Mouse (Mus musculus) cerebellum, adult 9-11 months (tissue): ENCODE measurements around the gene Gbx2.
A peak's percentile ranks its signal among the peaks of the same experiment; 100 is the strongest.

ENCODE experiments used
- DNase-seq: peaks from one replicate; pipeline ENCODE4 v3.0.0; 2022

Gene Gbx2

DNA sequence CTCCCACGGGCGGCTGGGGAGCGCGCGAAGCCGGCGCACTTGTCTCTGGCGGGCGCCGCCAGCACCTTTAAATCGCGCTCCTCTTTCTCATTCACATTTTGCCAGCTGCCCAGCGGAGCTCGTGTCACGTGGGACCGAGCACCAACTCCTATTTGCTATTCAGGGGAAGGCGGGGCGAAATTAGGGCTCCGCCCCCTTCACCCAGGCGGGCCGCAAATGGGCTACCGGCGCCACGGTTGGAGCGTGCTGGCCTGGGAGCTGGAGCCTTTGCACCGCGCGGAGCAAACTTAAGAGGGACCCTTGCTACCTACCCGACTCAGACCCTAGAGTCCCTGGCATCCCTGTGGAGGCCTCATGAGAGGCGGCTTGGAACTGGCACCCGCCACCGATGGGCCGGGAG is at the start of gene Gbx2:
Gbx2 (minus strand) TSS at position 60 of the 400 bp plus-strand sequence.
- no peak for DNase-seq

DNA sequence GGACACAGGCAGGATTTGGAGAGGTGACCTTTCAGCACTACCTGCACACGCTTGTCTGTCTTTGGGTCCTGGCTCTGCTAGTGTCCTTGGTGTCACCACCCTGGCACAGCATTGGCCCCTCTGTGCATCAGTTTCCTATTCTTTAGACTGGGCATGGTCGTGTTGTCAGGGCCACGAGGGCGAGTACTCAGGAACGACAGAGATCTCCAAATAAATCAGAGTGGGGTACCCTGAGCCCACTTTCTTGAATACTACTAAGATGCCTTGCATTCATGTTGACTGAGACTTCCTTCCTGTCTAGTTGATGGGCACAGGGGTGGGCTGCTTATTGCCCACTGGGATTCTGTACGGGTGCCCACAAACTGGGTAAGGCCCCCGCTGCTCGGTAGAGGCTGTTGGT is 46.3 kb upstream of the Gbx2 start:
- no peak for DNase-seq

DNA sequence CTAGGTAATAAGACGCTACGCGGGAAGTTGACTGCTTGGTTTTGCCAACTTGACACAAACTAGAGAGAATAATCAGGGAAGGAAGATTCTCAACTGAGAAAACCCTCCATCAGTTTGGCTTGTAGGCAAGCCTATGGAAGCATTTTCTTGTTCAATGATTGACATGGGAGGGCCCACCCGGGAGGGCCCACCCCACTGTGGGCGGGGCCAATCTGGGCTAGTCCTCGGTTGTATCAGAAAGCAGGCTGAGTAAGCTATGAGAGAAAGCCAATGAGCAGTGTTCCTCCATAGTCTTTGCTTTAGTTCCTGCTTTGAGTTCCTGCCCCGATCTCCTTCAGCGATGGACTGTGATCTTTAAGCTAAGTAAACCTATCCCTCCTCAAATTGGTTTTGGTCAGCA is 45.4 kb upstream of the Gbx2 start:
- no peak for DNase-seq

DNA sequence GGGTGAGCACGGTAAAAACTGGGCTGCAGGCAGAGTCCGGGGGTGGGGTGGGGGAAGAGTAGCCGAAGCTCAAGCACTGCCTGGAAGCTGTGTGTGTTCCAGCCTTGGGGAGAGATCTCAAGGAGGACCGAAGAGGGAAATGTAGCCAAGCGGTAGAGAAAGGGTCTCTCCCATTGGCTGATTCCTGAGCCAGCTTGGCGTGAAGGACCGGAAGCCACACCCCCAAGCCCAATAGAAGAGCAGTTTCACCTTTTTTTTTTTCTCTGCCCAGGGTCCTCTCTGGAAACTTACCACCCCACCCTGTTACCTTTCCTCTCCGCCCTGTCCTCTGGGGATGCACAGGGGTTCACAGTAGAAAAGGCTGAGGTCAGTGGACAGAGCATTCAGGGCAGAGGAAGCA is 43.6 kb upstream of the Gbx2 start:
- DNase-seq, result no peak

DNA sequence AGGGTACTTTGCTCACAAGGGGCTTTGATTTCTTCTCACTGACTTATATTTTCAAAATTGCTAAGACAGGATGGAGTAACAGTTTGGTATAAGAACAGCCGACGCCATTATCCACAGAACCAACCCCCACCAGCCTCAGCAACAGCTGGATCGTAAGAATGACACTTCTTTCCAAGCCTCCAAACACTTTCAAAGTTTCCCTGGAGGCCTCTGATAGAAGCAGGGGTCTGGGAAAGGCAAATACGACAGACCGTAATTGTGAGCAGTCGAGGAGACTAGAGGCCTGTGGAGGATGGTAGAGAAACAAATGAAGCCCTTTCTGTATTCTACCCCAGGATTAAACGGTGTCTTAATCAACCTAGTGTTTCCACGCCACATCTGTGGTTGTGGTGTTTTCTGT is 40.9 kb upstream of the Gbx2 start:
- DNase-seq, result no peak

DNA sequence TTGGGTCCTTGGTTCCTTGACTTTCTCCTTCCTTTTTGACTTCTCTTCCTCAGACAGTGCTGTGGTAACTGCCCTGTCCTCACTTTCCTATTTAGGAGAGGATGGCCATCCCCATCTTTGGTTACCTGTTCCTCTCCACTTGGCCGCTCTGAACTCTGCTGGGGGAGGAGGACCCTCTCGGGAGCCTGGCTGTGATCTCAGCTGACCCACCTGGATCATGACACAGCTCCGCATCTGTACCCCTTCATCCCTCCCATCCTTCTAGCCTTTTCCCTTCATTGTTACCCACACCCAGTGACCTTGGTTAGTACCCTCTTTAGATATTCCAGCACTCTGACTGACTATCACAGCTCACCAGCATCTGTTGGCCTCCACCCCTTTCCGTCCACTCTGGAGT is 38.7 kb upstream of the Gbx2 start:
- peak; percentile 7 for DNase-seq

DNA sequence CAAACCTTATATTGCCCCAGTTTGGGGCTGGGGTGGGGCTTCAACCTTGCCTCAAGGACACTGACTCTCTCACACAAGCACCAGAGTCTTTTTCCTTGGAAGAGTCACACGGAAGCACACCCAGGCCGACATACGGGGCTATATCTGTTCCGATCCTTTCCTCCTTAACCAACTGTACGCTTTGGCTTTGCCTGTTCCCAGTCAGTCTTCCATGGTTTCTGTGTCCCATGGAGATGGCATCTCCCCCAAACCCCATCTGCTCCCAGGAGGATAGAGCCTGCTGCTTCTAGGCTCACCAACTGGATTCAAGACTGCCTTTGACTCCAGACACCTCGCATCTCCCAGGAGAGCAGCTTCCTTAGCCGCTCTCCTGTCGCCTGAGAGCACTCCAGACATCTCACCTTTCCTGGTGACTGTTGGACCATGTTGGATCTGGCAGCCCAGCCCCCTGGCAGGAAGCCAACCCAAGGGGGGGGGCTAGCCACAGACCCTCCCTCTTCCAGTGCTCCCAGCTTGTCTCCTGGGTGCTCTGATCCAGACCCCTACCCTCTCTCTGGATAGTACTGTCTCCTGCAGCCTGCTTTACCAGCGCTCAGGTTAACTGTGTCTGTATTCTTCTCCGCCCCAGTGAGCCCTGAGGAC is 38.2 kb upstream of the Gbx2 start:
- DNase-seq, result peak; percentile 22

DNA sequence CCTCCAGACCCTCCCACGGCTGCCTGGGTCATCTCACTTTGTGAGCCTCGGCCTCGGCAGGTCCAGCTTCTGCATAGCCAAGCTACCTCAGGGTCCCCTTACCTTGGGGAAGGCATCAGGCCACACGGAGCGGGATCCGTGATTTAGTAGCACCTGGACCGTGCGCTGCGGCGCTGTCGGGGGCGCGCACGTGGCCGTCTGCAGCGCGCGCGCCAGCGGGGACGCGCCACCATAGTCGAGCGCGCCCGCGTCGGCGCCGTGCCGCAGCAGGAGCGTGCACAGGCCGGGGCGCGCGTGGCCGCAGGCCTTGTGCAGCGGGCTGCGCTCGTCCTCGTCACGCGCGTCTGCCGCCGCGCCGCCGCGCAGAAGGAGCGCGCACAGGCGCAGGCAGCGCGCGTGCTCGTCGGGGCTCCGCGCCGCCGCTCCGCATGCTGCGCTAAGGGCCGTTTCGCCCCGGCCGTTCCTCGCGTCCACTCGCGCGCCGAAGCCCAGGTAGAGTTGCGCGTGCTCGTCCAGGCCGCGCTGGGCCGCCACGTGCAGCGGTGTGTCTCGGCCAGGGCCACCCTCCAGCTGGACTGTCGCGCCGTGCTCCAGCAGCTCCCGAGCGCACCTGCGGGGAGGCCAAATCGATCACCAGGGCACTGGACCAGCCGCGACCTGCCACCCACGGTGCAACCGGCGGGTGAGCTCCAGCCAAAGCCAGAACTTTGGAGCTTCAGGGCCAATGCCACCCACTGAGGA is 37.3 kb upstream of the Gbx2 start:
- DNase-seq, result peak; percentile 67

DNA sequence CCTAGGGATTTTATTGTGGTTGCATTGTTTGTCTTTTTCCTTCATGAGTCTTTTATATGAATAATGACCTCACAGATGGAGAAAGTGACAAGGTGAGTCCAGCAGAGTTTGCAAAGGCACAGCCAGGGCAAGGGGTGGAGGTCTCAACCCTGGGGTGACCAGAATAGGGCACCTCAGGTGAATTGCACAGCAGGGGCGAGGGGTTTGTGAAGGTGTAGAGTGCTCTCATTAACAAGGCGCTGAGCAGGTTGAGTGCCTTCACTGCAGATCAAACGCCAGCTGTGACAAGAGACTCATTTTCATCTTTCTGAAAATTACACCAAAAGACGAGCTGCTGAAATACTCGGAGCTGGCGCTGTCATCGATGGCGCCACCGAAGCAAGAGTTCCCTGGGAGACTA is 36.6 kb upstream of the Gbx2 start:
- peak; percentile 20 for DNase-seq

DNA sequence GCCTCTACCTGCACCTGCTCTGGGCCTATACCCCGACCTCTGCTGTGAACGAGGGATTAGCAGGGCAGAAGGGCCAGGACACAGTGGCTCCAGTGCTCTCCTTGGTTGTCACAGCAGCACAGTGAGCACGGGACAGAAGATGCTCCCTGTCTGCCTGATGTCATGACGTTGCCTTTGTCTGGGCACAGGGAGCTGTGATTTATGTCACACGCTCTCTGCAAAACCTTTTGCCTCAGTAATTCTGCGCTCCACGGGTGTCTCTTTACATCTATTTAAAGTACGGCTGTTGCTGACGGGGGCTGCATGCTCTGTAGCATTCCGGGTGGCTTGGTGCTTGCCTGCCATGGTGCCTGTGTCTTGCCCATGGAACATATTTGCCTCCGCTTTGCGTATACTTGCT is 33.4 kb upstream of the Gbx2 start:
- DNase-seq, result no peak

DNA sequence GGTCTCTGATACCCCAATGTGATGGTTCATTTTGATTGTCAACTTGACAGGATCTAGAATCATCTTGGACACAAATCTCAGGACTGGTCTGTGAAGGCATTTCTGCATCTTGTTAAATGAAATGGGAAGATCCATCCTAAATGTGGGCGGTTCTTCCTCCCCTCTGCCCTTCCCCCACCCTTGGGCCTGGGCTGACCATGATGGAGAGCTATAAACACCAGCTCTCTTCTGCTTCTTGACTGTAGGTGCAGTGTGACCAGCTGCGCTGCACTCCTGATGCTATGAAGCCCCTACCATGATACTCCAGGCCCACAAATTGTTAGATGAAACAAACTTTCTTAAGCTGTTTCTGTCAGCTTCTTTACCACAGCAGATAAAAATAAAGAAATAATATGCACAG is 32.3 kb upstream of the Gbx2 start:
- DNase-seq, result no peak

DNA sequence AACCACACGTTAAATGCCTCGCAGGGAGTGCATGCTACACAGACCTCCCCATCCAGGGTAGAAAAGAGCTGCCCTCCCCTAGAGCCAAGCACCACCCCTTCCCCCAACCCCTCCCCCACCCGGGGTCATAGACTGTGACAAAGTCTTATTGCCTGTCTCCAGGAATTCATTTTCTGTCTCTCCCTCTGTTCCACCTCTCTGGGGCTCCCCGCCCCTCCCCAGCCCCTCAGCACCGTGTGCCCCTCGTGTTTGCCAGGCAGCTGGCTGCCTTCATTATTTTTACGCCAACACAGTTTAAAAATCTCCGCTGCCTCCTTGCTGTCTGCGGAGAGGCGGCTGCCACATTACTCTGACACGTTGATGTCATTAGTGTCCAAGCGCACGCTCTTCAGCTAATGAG is 31.1 kb upstream of the Gbx2 start:
- DNase-seq, result no peak

DNA sequence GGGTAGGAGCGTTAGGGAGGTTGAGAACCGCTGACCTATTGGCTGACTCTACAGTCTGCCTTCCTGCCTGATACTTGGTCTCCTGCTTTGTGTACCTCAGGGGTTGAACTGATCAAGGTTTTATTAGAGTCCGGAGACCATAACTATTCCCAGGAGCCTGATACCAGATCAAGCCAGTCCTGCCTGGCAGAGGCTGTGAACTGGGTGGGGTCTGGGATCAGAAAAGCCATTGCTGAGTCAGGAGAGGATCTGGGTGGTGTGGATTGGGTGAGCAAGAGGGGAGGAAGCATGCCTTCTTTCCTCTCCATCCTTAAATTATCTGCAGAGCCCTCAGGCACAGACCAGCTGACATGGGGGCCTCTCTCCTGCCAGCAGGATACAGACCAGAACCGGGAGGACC is 28.4 kb upstream of the Gbx2 start:
- DNase-seq, result no peak

DNA sequence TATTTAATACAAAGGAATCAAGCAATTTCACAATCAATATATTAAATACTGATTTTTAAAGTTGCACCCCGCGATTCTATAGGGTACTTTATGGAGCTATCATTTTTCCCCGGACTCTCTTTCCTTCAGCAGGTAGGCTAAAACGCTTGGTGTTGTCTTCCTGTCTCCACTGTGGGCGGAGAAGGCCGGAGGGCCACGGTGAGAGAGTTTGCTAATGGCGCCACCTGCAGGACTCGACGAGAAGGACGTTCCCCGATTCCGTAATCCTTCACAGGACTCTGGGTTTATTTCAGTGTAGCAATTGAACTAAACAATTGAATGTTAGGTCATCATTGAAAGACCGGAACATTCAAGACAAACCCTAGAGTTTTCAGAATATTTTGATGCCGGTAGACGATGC is 12.2 kb upstream of the Gbx2 start:
- DNase-seq, result peak; percentile 67

DNA sequence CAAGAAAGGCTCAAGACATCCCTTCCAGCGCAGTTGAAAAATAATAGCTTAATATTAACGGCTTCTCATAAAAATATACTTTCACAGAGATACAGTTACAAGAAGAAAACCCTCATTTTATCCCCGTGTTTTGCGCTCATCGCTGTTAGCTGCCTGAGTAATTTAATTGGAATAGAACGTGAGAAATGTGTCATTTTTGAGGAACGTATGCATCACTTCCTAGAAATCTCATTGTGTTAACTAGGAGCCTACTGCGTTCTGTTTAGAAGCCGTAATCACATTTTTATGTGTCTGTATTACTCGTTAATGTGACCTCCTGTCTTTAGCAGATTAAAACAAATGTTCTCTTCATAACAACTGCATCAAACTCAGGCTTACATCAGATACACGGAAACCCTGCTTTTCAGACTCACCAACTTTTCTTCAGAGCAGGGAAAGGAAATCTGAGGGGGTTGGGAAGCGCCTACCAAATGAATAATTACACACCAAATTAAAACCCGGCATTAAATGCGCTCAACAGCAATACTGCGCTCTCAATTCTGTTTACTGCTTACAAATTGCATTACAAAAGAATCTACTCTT is 11.5 kb upstream of the Gbx2 start:
- no peak for DNase-seq

DNA sequence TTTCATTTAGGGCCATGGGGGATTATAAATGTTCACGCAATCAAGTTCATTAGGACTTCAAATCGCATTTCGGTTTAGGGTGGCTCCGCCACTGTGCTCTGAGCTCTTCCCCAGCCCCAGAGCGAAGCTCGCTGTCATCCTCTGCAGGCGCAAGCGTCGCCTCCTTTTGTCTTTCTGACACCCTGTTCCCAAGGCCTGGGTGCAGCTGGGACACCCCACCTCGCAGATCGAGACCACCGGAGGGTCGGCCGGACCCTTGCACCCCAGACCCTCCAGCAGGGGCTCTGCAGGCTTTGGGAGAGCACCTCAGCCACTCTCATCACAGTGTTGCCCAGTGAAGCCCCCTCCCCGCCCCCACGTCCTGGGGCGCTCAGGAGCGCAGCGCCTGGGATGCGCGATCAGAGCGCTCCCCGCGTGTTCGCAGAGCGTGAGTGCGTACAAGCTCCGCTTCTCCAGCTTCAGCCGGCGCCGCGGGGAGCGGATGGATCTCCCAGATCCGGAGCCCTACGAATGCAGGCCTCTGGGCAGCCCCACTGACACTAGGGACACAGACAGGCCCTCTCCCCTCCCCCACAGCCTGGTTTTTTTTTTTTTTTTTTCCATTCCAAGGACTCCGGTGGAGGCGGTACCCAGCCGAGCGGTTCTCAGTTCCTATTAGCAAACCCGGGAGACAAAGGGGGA is 10.9 kb upstream of the Gbx2 start:
- DNase-seq, result no peak

DNA sequence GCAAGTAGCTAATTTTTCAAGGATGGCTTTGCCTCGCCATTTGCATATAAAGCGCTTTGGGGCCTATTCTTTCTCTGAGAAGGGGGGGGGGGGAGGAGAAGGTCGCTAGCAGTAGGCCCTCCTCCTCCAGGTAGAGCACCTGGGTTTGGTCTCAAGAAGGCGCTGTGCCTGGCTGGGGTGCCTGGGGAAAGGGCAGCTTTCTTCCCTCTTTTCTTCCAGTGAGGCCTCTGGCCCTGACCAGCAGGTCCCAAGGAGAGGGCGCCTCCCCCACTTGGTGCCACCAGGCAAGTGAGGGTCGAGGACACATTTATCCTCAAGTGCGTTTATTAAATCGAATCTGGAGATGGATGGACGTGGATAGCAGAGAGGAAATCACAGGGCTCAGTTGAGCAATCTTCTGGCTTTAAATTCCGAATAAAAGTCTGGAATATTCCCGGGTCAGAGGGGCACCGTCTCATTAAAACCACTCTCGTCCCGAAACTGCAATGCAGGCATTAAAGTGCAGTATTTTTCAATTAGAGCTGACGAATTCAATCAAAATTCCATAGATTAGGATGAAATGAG is 10.1 kb upstream of the Gbx2 start:
- DNase-seq, result no peak

DNA sequence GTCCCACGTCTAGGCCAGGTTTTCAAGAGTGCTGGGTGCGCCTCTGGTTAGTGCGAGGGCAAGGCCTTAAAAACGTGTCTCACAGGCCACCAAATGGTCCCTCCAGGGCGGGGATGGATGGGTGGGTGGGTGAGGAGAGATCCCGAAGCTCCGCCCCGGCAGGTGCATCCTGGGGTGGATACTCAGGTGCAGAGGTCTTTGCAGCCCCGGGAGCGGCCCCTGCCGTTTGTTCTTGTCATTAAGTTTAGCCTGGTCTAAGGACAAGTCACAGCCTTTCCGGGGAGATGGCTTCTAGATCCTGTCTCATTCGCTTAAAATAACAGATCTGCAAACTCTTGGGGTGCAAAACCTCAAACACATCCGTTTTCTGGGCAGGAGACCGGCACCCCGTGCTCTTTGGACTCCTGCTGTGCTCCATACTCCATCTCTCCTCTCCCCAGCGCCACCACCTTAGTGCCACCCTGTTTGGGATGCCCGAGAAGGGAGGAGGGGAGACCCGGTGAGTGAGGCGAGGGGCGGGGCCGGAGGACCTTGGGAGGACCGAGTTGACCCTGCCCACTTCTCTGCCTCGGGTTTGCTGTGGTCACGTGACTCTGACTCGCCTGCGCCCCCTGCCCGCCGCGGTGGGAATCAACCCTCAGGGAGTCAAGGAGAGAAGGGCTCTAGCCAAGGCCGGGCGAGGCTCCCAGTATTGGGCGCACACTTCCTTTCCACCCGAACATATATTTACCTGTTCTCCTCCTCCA is 9.2 kb upstream of the Gbx2 start:
- DNase-seq, result peak; percentile 44

DNA sequence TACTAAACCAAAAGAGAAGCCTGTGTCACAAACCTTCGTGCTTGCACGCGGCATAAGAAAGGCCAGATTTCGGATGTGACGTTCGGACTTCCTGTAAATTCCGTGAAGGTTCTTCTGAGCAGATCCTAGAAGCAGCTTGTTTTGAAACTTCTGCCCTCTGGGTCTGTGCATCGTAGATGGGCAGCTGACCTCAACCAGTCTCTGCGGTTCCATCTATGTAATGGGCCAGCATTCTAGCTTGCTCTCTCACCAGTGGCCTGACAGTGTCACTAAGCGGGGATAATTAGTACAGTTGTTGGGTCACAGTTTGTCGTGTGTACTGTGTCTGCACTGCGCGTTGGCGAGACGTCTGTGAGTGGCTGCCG is 8.6 kb upstream of the Gbx2 start:
- DNase-seq, result no peak

DNA sequence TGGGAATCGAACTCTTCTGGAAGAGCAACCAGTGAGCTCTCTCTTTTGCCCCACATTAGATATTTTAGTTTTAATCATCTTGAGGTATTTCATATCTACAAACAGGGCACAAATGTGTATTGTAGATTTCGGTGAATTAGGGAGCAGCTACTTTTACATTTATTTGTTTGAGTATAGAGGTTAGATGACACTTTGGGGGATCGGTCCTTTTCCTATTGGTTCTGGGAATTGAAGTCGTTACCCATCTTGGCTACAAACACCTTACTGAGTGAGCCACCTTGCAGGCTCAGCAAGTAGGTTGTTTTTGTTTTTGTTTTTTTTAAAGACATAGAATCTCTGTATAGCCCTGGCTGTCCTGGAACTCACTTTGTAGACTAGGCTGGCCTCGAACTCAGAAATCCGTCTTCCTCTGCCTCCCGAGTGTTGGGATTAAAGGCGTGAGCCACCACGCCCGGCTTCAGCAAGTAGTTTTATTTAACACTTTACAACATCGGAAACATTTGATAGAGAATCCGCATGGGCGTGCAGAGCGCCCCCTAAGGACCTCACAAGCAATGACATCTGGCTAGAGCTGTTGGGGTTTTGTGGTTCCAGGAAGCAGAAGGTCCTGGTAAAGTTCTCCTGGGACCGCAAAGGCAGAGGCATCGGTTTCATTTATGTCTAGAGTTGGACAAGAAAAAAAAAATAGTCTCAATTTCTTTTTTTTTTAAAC is 8.1 kb upstream of the Gbx2 start:
- no peak for DNase-seq

DNA sequence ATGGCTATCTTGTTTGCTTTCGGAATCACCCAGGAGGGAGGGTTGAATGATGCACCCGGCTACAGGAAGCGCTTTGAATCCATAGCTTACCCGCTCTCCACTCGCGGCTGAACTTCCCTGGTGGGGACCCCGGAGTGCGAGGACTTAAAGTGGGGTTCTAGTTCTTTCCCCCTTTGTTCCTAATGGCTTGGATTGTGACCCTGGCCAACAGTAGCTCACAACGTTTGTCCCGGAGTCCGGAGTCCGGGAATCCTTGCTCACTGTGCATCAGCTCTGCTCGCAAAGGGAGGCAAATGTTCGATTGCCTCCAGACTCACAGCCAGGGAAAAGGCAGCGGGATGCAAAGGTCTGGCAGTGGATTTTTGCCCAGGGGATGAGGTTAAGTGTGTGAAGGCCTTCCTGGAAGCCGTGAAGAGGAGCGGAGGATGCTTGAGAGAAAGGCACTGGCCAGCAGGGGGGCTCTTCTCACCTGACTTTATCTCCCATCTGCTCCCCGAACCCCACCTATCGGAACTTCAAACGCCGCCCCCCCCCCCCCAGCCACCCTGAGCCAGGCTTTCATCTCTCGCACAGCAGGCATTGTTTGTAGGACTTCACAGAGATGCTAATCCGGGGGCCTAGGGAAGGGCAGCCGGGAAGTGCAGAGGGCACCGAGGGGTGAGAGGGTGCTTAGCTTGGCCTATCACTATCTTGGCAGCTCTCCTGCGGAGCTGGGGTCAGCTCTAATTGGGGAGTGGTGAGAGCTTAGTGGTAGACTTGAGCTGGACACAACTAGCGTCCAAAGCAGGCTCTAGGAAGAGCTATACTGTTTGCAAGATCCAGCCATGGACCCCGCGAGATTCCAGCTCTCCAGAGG is 4.7 kb upstream of the Gbx2 start:
- DNase-seq, result no peak
